Mouse (Mus musculus) megakaryocyte, adult 5-6 weeks (primary cell): ENCODE measurements around the gene Fbxo2. TPM values are rescaled to one million over a fixed set of nuclear protein-coding genes. Genes with fewer than 3 reads are reported as not detected.
"Not testable (repeated sequence)": the region's sequence is repeated elsewhere in the genome, so short reads cannot be mapped to it uniquely, and the experiment has no call there.

ENCODE experiments used
- ATAC-seq: 2 replicates; pipeline ENCODE4 v1.8.0; 2016; ENCODE audit warnings: mild to moderate bottlenecking, inconsistent platforms; ENCODE audit not compliant: poor library complexity, severe bottlenecking
- total RNA-seq, 2 experiments: library from RNA; stranded (forward) in 1 of 2; stranded (reverse) in 1 of 2; fragments of 153-499, 151-499 nt in 1 of 2; fragments of 221-1000, 200-1000 nt in 1 of 2; gene quantifications; 2 replicates each; pipeline versions ENCODE4 v1.2.3 to v1.2.4; 2015 to 2017

Fbxo2 gene
- total RNA-seq (2015) = not detected in 2 replicates
- total RNA-seq (2017) = not detected in 2 replicates

- ATAC-seq = no peak
These were observed at the start of gene Fbxo2, which contains the start of gene Fbxo44 for GRCm38 (mm10) chr4:148160436-148161390. Gene Fbxo2 (plus strand): TSS chr4:148160621. Gene Fbxo44 (minus strand): TSS chr4:148160482.

- no peak for ATAC-seq
These were observed 47.9 kb upstream of the Fbxo2 start for GRCm38 (mm10) chr4:148112519-148112918.

GRCm38 (mm10) chr4:148114758-148115391 is 45.5 kb upstream of the Fbxo2 start:
- ATAC-seq = peak; percentile 92

GRCm38 (mm10) chr4:148115467-148115866 is 45.0 kb upstream of the Fbxo2 start:
- peak; percentile 72 for ATAC-seq

- ATAC-seq = no peak
These were observed 43.8 kb upstream of the Fbxo2 start for GRCm38 (mm10) chr4:148116657-148117056.

- no peak for ATAC-seq
These were observed 43.0 kb upstream of the Fbxo2 start for GRCm38 (mm10) chr4:148117392-148117791.

GRCm38 (mm10) chr4:148119578-148119977 is 40.8 kb upstream of the Fbxo2 start:
- ATAC-seq = not testable (repeated sequence)

- no peak for ATAC-seq
These were observed 39.9 kb upstream of the Fbxo2 start for GRCm38 (mm10) chr4:148120555-148120954.

GRCm38 (mm10) chr4:148121362-148121761 is 39.1 kb upstream of the Fbxo2 start:
- no peak for ATAC-seq

- ATAC-seq = no peak
These were observed 38.3 kb upstream of the Fbxo2 start for GRCm38 (mm10) chr4:148121982-148122693.

GRCm38 (mm10) chr4:148122694-148123066 is 37.7 kb upstream of the Fbxo2 start:
- ATAC-seq = no peak

- ATAC-seq = no peak
These were observed 32.2 kb upstream of the Fbxo2 start for GRCm38 (mm10) chr4:148128241-148128640.

GRCm38 (mm10) chr4:148128672-148129071 is 31.7 kb upstream of the Fbxo2 start:
- peak; percentile 52 for ATAC-seq

GRCm38 (mm10) chr4:148130133-148130532 is 30.3 kb upstream of the Fbxo2 start, which contains the start of gene Mad2l2:
Gene Mad2l2 (plus strand): TSS chr4:148130384.
- ATAC-seq = no peak

- ATAC-seq = no peak
These were observed 29.6 kb upstream of the Fbxo2 start, which contains the start of gene Draxin for GRCm38 (mm10) chr4:148130561-148131413. Gene Draxin (minus strand): TSS chr4:148130698.

GRCm38 (mm10) chr4:148131497-148132081 is 28.8 kb upstream of the Fbxo2 start:
- ATAC-seq = no peak

GRCm38 (mm10) chr4:148134988-148135387 is 25.4 kb upstream of the Fbxo2 start:
- ATAC-seq = peak; percentile 40; the same call in 1 of the 2 replicates

- ATAC-seq = no peak
These were observed 22.9 kb upstream of the Fbxo2 start for GRCm38 (mm10) chr4:148137503-148137902.

GRCm38 (mm10) chr4:148139767-148140097 is 20.7 kb upstream of the Fbxo2 start:
- ATAC-seq = peak; percentile 29
